Mouse (Mus musculus): ENCODE results near the gene Lrrc74a. TPM values are rescaled to one million over a fixed set of nuclear protein-coding genes. Genes with fewer than 3 reads are reported as not detected.

The Lrrc74a gene
- polyA plus RNA-seq, 1 experiment, result not detected

DNA sequence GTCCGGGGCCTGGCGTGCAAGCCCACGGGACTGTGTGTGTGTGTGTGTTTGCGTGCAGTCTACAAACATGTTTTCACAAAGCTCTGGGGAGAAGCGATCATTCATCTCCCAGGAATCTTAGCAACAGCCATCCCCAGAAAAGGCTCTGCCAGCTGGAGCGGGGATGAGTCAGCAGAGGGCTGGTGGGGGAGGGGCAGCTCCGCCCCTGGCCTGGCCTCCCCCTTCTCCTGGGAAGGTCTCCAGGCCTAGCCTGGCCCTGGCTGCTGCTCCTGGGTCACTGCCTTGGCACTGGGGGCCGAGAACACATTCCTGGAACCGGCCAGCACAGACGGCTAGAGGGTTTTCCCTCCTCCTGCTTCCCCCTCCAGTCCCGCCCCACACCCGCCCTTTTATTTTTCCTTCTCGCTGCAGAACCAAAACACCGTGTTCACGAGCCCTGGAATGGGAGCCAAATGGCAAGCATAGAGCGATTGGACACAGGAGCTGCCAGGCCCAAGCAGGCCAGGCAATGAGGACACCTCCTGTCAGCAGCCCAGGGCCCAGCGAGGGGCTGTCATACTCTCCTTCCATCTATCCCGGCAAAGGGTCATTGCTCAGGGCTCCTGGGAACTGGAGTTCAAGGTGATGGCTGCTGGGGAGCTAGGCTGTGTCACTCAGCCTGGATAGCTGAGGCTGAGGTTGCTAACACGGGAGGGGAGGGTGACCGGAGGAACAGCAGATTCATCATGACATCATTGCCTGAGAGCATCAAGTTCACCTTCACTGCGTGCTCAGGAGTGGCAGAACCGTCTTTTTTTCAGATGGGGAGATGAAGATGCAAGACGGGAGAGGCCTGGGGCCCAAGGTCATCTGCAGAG lies 67.2 kb downstream of the Lrrc74a start:
- DNase-seq (ENCODE audit: low read depth, low spot score), result no peak
- WGBS, result 2% methylated on average over 23 of the region's 23 CpGs

DNA sequence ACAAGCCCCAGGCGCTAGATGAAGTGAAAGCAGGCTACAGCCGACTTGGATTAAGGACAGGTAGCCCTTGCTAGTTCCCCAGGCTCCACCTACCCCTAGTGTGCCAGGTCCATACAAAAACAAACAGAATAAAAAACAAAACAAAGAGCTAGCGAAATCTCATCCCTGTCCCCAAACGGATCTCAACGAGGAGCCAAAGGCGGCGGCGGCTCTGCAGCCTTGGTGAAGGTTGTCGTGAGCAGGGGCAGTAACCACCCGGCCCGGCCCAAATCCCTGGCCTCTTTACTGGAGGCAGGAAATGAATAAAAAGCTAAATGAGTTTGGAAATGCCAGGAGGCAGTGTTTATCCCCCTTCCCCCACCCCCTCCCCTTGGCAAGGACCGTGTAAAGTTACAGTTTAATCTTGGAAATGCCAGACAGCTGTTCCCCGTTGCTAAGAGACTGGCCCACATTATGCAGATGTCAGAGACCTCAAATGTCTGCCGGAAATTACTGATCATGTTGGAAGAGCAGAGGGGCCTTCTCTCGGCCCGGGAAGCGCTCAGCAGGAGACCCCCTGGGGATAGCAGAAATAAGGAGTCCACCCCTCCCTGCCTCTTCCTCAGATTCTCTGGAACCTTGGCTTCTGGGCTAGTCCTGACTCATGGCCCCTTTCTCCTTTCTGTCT lies 68.0 kb downstream of the Lrrc74a start:
- no peak for DNase-seq (ENCODE audit: low read depth, low spot score)
- WGBS, result 1% methylated on average over 17 of the region's 17 CpGs

DNA sequence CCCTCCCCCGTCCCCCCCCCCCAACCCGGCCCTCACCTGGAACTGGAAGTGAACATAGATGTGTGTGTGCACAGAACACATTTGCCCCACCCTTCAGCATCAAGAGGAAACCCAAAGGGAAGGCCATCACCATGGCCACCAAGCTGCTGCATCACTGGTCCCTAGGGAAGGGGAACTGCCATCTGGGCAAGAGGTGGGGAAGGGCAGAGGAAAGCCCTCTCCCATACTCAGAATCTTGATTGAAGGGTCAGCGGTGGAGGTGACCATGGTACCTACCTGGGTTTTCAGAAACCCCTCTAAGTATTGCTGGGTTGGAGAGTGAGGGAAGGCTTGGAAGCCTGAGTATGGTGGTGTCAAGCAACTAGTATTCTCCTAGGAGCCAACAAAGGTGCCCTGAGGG lies 68.7 kb downstream of the Lrrc74a start:
- 33% methylated on average over 3 of the region's 3 CpGs for WGBS
- DNase-seq (ENCODE audit: low read depth, low spot score), result no peak

DNA sequence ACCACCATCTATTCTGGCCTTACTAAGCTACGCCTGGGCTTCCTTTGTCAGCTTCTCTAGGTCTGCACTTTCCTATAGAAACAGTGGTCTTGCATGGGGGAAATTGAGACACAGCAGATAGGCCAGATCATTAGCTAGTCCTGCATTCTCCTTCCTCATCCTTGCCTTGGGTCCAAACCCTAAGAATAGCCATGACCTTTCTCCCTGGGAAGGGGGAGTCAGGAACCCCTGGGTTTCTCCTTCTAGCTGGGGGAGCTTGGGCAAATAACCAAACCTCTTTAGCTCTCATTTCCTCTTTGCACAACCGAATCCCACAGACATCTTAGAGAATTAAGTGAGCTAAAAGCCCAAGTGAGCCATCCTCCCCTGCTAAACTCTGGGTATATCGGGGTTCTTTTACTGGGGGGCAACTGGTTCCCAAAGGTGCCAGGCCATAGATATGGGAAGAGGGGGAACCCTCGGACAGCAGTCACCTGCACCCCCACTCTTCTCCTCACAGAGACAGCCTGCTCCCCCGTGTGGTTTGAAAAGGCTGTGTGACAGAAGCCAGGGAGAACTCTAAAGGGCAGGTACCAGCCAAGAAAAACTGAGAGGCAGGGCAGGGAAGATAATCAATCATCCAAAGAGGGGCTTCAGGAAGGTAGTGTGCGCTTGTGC lies 69.6 kb downstream of the Lrrc74a start:
- 62% methylated on average over 6 of the region's 6 CpGs for WGBS
- DNase-seq (ENCODE audit: low read depth, low spot score), result no peak

DNA sequence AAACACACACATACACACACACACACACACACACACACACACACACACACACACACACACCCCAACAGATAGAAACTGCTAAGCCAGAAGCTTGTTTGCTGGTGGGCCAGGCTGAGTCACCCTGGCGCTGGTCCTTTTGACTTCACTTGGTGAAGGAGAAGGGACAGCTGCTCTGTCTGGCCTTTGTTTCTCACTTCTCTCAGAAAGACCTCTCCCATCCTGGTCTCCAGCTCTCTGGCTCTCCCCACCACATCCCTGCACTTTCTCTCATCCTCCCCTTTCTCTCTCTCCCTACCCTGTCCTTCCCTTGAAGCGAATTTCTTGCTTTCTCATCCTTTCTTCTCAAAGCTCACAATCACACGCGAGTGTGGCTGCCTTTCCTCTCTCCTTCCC lies 70.1 kb downstream of the Lrrc74a start:
- WGBS, result 49% methylated on average over 4 of the region's 4 CpGs
- DNase-seq (ENCODE audit: low read depth, low spot score), result no peak

DNA sequence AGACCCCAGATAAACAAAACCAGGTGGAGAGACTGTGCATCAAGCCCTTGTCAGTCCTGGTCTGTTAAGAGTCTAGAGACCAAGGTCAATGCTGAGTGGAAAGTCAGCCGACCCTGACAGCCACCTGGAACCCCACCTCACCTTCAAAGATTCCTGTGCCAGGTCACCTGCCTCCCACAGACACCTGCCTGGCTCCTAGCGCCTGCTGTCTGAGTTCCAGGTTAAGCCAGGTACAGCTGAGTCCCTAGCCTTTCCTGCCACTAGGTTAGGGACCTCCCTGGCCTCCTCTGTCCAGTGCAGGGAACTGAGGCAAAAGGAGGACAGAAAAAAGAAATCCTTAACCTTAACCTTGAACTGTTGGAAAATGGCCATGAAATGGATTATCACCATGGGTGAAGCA lies 70.7 kb downstream of the Lrrc74a start:
- 33% methylated on average over 2 of the region's 2 CpGs for WGBS
- DNase-seq (ENCODE audit: low read depth, low spot score), result no peak

DNA sequence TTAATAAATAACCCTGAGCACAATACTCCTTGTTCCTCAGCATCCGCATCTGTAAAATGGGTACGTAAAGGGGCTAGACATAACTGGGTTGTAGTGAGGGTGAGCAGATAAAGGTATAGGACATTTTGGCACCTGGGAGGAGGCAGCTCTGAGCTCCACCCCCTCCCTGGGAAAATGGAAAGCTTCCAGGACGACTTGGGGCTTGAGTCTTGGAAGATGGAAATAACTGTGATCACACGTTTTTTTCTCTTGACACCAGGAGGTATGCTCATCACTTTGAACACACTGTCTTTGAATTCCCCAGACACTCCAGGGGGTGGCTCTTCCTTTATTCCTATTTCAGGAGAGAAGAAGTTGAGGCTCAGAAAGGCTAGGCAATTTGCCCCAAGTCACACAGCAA lies 71.1 kb downstream of the Lrrc74a start:
- no peak for DNase-seq (ENCODE audit: low read depth, low spot score)
- 80% methylated on average over 4 of the region's 4 CpGs for WGBS

DNA sequence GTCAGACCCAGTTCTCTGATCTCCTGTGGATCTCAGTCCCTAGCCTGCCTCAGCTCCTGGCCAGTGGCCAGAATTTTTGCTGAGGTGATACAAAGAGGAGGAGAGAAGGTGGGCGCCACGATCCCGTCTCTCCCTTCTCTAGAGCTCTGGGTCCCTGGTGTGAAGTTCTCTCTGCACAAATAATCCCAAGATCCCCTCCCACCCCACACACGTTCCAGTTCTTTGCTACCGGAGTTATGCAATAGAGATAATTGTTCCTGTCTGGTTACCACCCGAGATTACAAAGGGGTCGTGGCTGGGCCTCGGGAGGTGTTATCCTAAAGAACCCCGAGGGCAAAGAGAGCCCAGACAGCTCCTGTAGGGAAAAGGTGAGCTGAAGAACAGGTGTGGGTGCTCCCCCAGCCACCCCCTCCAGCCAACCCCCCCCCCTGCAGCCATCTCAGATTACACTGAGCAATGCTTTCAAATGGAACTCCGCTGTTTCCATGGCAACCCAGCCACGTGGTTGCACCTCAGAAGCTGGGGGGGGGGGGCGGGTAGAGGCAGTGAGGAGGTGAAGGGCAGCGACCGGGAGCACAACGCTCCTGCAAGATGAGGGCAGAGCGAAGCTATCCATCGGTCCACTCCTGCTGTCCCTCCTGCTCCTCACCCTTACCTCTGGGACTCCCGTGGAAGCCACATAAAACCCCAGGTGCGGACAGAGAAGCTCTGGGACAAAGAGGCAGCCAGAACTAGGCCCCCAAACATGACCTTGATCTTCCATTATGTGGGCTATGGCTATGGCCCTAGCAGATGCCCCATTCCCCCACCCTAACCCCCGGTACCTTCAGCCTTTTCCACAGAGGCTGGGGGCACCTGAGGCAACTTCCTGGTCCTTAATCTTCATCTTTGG lies 72.1 kb downstream of the Lrrc74a start:
- DNase-seq (ENCODE audit: low read depth, low spot score), result no peak
- 44% methylated on average over 20 of the region's 20 CpGs for WGBS

DNA sequence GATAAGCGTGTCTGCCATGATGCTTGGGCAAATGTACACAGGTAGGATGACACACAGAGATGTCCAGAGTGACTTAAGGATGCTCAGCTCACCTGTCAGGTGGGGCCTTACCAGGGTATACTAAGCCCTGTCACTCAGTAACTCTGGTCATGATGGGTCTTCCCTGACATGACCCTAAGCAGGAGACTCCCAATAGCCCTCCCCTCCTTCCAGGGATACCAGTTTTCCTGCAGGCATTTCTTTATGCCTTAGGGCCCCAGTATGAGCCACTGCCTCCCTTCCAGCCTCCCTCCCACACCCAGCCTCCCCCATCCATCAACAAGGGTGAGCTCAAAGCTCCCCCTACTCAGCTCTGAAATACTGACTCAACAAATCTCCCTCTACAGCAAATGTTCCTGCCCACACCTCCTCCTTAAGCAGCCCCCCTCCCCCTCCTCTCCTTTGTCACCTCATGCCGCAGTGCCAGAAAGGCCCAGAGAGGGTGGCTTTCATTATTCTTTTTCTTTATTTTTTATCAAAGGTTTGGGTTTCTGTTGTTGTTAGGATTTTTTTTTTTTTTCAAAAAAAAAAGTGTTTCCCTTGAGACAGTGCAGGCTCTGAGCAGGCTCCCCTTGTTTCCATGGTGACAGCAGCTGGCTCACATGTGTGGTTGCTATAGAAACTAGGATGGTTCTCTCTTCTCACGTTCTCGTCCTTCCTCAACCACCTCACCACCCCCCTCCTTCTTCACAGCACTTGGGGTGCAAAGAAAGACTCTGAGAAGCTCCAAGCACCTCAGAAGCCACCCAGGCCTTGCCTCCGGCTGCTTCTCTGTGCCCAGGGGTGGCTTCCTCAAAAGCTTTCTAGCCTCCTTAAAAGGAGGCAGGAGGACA lies 73.0 kb downstream of the Lrrc74a start:
- no peak for DNase-seq (ENCODE audit: low read depth, low spot score)
- WGBS, result 48% methylated on average over 5 of the region's 5 CpGs

DNA sequence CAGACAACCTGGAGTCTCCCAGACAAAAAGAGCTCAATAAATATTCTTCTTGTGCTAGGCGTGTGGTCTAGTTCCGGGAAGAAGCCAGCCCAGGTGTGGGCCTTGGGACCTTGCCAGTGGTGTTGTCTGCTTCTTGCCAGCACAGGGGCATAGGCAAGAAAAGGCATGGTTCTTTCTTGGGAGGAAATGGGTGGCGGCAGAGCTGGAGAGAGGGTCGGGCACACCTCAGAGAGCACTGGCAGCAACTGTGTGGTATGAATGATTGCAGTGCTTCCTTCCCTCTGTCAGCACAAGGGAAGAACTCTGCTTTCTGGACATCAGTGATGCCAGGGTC lies 73.6 kb downstream of the Lrrc74a start:
- WGBS, result 23% methylated on average over 4 of the region's 4 CpGs
- no peak for DNase-seq (ENCODE audit: low read depth, low spot score)

DNA sequence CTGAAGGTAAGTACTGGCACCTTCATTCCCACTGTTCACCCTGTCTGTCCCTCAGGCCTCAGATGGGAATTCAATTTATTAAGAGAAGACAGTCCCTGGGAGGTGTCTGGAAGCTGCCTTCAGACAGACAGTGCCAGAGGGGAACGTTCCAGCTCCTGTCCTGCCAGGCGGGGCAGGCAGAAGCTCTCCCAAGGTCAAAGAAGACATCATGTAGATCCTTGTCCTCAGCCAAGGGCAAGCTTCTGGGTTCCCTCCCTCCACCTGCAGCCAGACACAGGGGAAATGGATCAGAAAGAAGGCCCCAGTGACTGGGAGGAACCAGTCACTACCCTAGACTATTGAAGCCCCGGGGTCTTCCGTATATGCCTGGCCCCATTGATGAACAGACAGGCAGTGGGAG lies 74.7 kb downstream of the Lrrc74a start:
- 82% methylated on average over 4 of the region's 4 CpGs for WGBS
- no peak for DNase-seq (ENCODE audit: low read depth, low spot score)

DNA sequence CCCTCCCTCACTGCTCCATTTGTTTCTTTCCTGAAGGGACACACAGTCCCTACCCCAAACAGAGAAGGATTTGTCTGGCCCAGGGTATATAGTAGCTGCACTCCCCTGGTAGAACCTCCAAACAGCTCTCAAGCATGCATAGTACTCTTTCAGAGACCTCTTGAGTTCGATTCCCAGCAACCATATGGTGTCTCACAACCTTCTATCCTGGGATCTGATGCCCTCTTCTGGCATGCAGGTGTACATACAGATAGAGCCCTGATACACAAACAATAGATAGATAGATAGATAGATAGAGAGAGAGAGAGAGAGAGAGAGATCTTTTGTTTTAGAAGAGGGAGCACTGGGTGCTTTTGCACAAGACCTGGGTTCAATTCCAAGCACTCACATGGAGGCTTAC lies 75.9 kb downstream of the Lrrc74a start:
- WGBS, result 79% methylated on average over 1 of the region's 1 CpGs
- no peak for DNase-seq (ENCODE audit: low read depth, low spot score)

DNA sequence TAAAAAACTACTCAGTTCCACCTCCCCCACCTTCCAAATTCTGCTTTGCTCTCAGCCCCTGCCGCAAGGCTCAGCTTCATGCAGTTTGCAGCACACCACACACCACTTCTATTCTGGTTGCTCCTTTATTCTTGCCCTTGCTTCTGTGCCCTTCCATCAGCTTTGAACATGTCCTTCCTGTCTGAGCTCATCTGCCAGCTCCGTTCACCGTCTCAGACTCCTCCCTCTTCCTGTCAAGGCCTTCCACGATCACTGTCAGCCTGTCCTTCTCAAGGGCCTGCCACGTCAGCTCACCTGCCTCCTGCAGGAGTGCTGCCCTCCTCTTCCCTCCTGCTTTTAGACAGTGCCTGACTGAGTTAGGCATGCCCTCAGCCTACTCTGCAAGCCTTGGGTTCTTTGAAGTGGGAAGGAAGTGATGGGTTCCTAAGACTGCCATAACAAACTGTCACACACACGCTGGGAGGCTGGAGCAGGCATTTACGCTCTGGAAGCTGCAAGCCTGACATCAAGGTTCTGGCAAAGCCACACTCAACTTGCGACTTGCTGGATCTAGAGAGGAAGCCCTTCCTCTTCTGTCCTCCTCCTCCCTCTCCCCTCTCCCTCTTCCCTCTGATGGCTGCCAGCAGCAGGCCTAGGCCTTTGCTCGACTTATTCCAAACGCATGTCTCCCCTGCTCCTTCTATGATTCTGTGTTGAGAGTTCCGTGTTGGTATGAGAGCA lies 76.7 kb downstream of the Lrrc74a start:
- no peak for DNase-seq (ENCODE audit: low read depth, low spot score)
- 58% methylated on average over 11 of the region's 11 CpGs for WGBS

DNA sequence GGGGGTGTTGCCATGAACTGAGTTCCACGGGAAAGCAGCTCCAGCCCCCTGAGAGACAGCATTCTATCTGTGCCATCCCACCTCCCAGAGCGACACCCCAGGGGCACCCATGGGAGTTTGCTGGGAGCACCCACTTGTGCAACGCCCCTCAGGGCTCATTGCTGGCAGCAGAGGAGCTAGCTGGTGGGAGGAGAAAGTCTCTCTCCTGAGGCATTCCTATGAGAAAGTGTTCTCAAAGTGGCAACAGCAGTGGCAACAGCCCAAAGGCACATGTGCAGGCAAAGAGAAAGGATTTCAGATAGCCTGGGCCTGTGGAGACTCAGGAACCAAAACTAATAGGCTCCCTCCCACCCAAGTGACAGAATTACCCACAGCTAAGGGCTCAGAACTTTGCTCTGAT lies 78.6 kb downstream of the Lrrc74a start:
- no peak for DNase-seq (ENCODE audit: low read depth, low spot score)
- WGBS, result 83% methylated on average over 3 of the region's 3 CpGs

Other genes starting within 250 kb of the Lrrc74a start
- 0.55 and 1.2 TPM in 2 replicates for gene Vash1, start 55.7 kb upstream of the Lrrc74a start, polyA plus RNA-seq (2012; rRNA removed)
- 2.7 and 3.1 TPM in 2 replicates for gene Angel1, start 7.9 kb upstream of the Lrrc74a start, polyA plus RNA-seq (2012; rRNA removed)
- 12.4 and 14.9 TPM in 2 replicates for gene Irf2bpl, start 150.4 kb downstream of the Lrrc74a start, polyA plus RNA-seq (2012; rRNA removed)
- gene Cipc, start 212.7 kb downstream of the Lrrc74a start, polyA plus RNA-seq (2012; rRNA removed), result 16.5 and 24.2 TPM in 2 replicates

Measured in large intestine, adult 2 months (tissue).